Mouse (Mus musculus) urinary bladder, postnatal 10 days (tissue): ENCODE results near the gene Ryr2.
"Not testable (repeated sequence)": the region's sequence is repeated elsewhere in the genome, so short reads cannot be mapped to it uniquely, and the experiment has no call there.

Source experiments
- DNase-seq: peaks from one replicate; pipeline ENCODE4 v3.0.0; 2022; ENCODE audit warnings: low spot score

Gene Ryr2

DNA sequence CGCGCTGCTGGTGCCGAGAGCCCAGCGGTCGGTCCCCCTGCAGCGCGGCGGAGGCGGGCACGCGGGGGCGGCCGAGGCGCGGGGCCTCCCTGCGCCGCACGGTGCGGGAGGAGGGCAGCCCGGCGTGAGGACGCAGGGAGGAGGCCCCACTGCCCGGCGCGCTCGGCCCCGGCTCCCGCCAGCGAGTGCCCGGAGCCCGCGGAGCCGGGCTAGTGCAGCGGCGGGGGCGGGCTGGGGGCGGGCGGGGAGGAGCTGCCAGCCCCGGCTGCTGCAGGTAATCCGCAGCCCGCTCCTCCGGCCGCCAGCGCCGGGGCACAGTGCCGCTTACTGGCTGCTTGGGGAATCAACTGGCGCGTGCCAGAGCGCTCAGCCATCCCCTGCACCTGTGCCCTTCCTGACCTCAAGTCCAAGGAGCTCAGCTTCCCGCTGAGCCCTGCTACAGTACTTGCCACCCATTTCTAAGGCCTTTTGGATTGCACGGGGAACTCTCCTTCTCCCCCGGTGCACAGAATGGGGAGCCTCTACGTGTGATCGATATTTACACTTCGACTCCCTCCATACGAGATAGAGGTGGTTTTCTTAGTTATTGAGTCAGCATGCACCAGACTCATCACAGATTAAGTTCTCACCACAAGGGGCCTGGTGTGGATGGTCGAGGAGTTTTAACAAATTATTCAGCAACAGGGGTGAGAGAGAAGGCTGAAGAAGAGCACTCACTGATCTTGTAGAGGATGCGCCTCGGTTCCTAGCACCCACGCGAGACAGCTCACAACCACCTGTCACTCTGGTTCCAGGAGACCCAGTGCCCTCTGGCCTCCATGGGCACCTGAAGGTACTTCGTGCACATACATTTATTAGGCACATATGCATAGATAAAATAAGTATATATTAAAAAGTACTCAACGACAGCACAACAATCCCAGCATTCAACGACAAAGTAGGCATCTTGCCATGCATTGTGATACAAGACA lies at the start of gene Ryr2:
TSS of gene Ryr2 (minus strand) at position 284 of the 971 bp plus-strand sequence.
- DNase-seq: no peak

DNA sequence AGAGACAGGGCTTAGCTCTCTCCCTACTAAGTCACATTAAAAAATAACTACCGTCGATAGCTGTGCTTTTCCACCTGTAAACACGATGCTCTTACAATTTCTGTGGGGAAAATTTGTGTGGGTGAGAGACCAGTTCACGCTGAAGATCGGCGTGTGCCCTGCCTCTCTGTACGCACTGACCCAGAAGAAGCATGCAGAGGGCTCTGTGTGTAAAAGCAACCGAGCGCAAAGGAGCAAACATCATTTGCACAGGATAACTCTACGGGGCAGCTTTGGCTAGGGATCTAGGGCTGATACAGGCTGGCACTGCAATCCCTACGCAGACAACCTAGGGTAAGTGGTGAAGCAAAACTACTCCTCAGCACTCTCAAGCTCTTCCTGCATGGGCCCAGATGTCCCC lies 47.2 kb upstream of the Ryr2 start:
- DNase-seq: no peak

DNA sequence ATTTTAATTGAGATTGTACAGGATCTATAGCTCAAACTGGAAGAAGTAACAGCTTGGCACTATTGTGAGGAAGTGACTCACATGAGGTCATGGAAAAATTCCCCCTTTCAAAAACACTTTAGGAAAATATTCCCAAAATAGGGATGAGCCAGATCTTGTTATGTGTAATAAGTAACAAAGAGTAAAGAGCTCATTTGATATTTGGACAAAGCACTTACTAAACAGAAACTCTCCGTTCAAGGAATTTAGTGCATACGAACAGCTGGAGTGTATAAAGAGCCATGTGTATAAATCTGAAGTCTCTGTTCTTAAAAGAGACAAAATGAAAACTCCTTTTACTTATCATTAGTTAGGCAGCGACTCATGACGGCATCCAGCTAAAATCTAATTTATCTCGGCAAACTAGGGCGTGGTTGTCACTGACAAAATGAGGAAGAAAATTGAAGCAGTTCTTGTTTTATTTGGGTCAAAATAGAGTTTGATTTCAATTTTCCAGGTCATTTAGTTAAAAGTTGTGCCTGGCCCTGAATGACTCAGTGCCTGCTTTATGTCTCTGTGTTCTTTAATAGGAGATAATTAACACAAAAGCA lies 40.3 kb upstream of the Ryr2 start:
- DNase-seq: no peak

- DNase-seq: no peak
Measured at GRCm38 (mm10) chr13:12146402-12146801, 39.7 kb upstream of the Ryr2 start.

GRCm38 (mm10) chr13:12143347-12143746 lies 36.6 kb upstream of the Ryr2 start:
- DNase-seq: no peak

- DNase-seq: not testable (repeated sequence)
Measured at GRCm38 (mm10) chr13:12136461-12136860, 29.7 kb upstream of the Ryr2 start.

DNA sequence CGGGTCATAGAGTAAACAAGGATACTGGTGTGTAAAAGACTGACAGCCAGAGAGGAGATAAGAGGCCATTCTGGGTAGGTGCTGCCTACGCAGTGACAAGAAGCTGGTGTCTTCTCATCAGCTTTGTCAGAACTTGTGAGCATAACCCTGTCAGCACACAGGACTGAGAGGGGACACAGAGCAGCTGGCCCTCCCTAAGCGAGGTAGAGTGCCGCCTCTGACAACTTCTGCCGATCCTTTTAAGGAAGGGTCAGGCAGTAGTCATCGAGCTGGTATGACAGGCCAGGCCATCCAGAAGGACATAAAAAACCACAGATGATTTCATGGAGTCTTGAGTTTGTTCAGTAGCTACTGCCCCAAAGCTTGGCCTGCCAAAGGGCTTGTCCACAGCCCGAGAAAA lies 26.8 kb upstream of the Ryr2 start:
- DNase-seq: no peak

DNA sequence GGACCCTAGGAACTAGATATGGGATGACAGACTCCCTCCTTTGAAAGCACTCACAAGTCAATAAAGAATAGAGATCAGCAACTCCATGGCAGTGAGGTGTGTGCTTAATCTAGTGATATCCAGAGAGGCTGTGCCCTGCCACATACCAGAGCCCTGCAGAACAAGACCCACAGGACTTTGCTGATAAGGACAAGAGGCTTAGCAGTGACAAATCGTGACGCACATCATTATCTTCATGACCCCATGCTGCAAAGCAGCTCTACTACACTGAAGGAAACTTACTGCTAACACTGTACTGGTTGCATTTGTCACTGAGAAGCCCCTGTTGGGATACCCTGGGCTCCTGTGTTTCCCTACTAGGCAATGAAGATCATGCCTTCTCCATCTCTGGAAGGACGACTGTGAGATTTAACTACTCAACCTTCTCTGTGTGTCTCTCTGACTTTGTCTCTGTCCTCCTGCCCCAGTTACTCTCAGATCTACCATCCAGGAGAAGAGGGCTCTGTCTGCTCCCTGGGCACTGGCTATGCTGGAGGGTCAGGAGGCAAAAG lies 25.5 kb upstream of the Ryr2 start:
- no peak for DNase-seq

DNA sequence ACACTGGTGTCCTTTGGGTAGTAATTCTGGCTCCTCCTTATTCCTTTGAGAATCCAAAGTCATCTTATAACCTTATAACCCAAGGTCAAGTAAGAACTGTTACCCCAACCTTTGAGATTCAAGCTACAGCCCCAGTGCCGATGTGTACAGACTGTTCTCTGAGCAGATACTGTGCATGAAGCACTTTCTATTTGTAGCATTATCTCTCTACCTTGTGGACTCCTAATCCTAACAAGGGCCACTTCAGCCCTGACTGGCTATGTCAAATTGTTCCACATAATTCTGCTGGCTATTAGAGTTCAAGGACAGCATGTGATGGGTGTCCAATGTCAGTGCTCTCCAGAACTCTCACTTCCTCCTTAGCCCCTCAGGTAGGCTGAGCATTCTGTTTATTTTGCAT lies 22.4 kb upstream of the Ryr2 start:
- DNase-seq: no peak

- no peak for DNase-seq
Measured at GRCm38 (mm10) chr13:12126099-12126498, 19.4 kb upstream of the Ryr2 start.

GRCm38 (mm10) chr13:12124940-12125540 lies 18.3 kb upstream of the Ryr2 start:
- no peak for DNase-seq

GRCm38 (mm10) chr13:12115551-12115950 lies 8.8 kb upstream of the Ryr2 start:
- no peak for DNase-seq

- DNase-seq: no peak
Measured at GRCm38 (mm10) chr13:12114816-12115215, 8.1 kb upstream of the Ryr2 start.

GRCm38 (mm10) chr13:12108955-12109354 lies 2.2 kb upstream of the Ryr2 start:
- no peak for DNase-seq

DNA sequence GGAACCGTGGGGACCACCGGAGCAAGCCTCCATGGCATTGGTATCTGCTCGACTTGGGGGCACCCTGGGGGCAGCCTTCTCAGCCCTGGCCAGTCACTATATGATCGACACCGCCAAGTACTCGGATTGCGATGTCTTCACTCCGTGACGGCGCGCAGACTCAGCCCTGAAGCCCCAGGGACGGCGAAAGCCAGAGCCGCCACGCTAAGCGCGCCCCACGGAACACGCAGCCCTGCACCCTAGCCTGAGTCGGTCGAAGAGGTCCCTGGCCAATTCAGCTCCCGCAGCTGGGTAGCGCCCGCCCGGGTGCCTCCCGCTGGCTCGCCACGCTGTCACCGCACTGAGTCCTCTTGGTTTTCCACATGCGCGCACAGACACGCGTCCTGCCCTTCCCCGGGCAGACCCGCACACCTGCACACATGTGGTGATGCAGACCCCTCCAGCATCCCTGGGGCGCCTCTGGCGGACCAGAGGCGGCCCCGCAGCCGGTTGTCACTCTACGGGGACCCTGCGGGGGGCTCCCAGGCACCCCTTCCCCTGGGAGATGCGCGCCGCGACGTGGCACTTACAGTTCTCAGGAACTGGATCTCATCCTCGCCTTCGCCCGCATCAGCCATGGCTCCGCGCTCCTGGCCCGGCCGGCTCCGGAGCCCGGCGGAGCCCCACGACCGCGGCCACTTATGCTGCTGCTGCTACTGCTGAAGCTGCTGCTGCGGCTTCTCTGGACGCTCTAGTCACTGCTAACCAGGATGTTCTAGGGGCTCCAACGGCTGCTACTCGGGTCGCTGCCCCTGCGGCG lies 716 bp downstream of the Ryr2 start:
- no peak for DNase-seq

- no peak for DNase-seq
Measured at GRCm38 (mm10) chr13:12105231-12105829, 1.4 kb downstream of the Ryr2 start.

DNA sequence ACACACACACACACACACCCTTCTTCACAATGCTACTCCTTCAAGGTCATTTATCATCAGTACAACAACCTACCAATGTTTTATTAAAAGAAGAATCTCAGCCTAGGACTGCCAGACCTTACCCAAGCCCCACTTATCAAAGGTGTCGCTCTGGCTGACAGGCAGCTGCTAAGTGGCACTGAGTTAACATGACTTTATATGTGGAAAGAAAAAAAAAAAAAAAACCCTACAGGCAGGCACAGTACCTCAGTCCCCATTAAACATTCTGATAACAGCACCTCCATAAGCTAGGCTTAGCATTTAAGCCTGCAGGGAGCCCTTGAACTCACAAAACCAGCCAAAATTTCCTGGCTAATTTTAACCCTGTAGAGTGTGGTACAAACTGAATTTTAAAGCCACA lies 2.4 kb downstream of the Ryr2 start:
- DNase-seq: no peak

DNA sequence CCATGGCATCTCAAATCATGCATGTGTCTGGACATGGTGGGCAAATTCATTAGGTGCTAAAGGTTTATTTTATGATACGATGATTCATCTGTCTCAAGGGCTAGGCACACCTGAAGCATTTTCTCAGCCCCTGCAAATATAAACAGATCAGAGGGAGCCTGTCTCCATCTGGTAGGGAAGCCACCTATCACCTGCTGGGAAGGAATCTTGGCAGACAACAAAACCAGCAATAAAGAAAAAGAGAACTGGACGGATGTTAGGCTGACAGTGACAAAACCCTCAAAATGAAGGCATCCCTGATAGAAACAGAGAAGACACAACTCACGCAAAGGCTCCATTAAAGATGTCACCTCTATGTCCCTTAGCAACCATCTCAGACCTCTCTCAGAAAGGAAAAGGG lies 3.7 kb downstream of the Ryr2 start:
- no peak for DNase-seq

DNA sequence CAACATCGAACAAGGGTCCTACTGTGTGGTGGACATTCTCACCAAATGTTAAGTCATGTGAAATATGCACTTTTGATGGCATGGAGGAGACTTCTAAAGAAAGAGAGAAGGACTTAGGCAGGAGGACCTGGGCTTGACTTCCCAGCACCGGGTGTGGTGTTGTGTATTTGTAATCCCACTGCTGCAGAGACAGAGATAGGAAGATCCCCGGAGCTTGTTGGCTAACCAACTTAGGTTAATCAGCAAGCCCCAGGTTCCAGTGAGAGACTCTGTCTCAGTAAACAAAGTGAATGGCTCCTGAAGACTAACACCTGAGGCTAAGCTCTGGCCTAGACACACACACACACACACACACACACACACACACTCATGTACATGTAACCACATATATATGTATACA lies 7.3 kb downstream of the Ryr2 start:
- DNase-seq: no peak

DNA sequence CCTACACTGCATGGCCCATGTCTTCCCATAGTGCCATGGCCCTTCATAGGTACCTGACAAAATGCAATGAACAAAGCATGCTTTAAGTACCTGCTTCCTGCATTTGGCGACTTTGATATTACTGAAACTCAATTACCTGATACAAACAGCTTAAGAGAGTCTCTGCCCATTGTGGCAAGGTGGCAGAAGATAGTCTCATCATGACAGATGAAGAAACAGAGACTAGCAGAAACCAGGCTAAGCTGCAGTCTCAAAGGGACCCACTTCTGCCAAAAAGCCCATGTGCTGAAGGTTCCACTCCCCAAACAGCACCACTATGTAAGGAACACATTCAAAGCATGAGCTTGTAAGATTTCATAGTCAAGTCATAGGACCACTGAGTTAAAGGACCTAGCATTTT lies 7.8 kb downstream of the Ryr2 start:
- DNase-seq: no peak

DNA sequence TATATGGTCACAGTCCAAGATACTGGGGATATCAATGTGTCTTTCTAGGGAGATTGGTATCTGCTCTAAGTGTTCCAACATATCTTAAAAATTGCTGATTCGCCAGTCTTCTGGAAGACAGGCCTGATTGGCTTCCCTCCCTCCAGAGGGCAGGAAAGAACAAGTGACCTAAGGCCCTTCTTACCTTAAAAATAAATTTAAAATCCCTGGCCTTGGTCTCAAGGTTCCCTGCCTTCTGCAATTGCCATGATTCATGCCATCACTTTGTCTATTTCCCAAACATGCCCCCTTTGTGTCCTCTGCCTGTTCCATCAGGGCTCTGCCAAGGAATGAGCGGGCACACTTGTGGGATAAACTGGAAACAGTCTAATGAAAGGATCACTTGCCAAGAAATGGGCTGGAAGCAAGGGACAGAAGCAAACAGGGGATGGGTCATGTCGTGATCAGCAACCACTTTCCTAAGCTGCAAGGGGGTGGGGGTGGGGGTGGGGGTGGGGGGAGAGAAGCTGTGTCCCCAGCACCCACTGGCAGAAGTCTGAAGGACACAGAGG lies 10.3 kb downstream of the Ryr2 start:
- no peak for DNase-seq
